Comparison of ENCODE assay signal across 9 mouse cellular contexts in genomic region chr5:140869034-140869433, GRCm38 (mm10). TPM values are rescaled to one million over a fixed set of nuclear protein-coding genes. Genes with fewer than 3 reads are reported as not detected.
DNase-seq lines count a peak whose midpoint lies in the region; ATAC-seq and TF ChIP-seq lines count a peak whose summit lies in the region.
"Had no signal": no experiment of that assay in that cellular context is flagged by ENCODE, and none has a peak within 500 bp of the region (broad histone marks: within the 10 kb centered on the region; RNA-seq: fewer than 3 reads in every experiment).

No protein-coding gene starts in this region.

- no peak overlapping the region for H3K9ac ChIP-seq in heart, postnatal 0 days (replicated peaks; ENCODE audit: low read depth, low read length)
- H3K9ac ChIP-seq in forebrain, embryonic 12.5 days: no peak overlapping the region
- H3K9ac ChIP-seq: lung, embryonic 15.5 days had no signal

- H3K4me3 ChIP-seq in heart, postnatal 0 days (ENCODE audit: low read depth, low read length): no peak overlapping the region
- no peak overlapping the region for H3K4me3 ChIP-seq in E14TG2a.4 (replicated peaks; ENCODE audit: low read length)
- H3K4me3 ChIP-seq in bone marrow, adult 2 months (replicated peaks; ENCODE audit: control insufficient read depth, low read depth, low read length): no peak overlapping the region
- no peak overlapping the region for H3K4me3 ChIP-seq in limb, embryonic 10.5 days
- no peak overlapping the region for H3K4me3 ChIP-seq in forebrain, embryonic 12.5 days (replicated peaks)
- H3K4me3 ChIP-seq: lung, embryonic 15.5 days had no signal

- intact Hi-C loops in heart, postnatal 25 days (cut with DNase I): loop anchor here (5.0 to 10.0 kb wide), 2 partner anchors 376 to 1448 kb away; partner anchors contain the start of gene Sdk1
- intact Hi-C loops in heart, postnatal 36 days (cut with DNase I): loop anchor here (5.0 kb wide), 1 partner anchor 93 kb away; no protein-coding TSS in a partner anchor

- TF ChIP-seq POLR2A in bone marrow, adult 2 months (IDR thresholded peaks at IDR 0.05; ENCODE audit: borderline replicate concordance, control insufficient read depth, low read depth, low read length): no peak

- no peaks in the 10 kb centered on the region for H3K9me3 ChIP-seq in heart, postnatal 0 days (replicated peaks; ENCODE audit: control insufficient read depth, low read length)
- no peaks in the 10 kb centered on the region for H3K9me3 ChIP-seq in E14TG2a.4 (ENCODE audit: low read length)
- no peaks in the 10 kb centered on the region for H3K9me3 ChIP-seq in limb, embryonic 10.5 days (replicated peaks)
- H3K9me3 ChIP-seq in forebrain, embryonic 12.5 days: no peaks in the 10 kb centered on the region
- H3K9me3 ChIP-seq: lung, embryonic 15.5 days had no signal

- H3K27ac ChIP-seq in heart, postnatal 0 days (ENCODE audit: low read depth): no peak overlapping the region
- H3K27ac ChIP-seq in bone marrow, adult 2 months (ENCODE audit: control insufficient read depth, insufficient read depth, low read depth, low read length, poor library complexity): no peak overlapping the region
- peak overlapping the region; percentile 42; the same call in 1 of the 2 replicates for H3K27ac ChIP-seq in limb, embryonic 10.5 days
- no peak overlapping the region for H3K27ac ChIP-seq in forebrain, embryonic 12.5 days
- H3K27ac ChIP-seq: lung, embryonic 15.5 days had no signal

- H3K27me3 ChIP-seq in heart, postnatal 0 days (ENCODE audit: control insufficient read depth, insufficient read depth, low read length): 0 out of 2 replicates have a peak, but pooled peaks cover 7% of the 10 kb centered on the region
- peaks cover 19% of the 10 kb centered on the region for H3K27me3 ChIP-seq in E14TG2a.4 (ENCODE audit: insufficient read depth, low read length)
- 0 out of 2 replicates have a peak, but pooled peaks cover 5% of the 10 kb centered on the region for H3K27me3 ChIP-seq in limb, embryonic 10.5 days (ENCODE audit: low read depth, poor library complexity, severe bottlenecking)
- peaks cover 15% of the 10 kb centered on the region for H3K27me3 ChIP-seq in forebrain, embryonic 12.5 days
- H3K27me3 ChIP-seq: lung, embryonic 15.5 days had no signal

- no peak for DNase-seq in heart, postnatal 0 days (ENCODE audit: low spot score)
- no peak for DNase-seq in heart, postnatal 25 days (ENCODE audit: low spot score)
- DNase-seq in heart, postnatal 36 days: peak; percentile 50 to 56
- DNase-seq in limb, embryonic 10.5 days (ENCODE audit: low spot score): peak; percentile 53
- DNase-seq in right cerebral cortex, adult 2 months (ENCODE audit: low spot score in 2 of 2): peak; percentile 76 to 84

- TF ChIP-seq EP300 in heart, postnatal 0 days (IDR thresholded peaks at IDR 0.05; ENCODE audit: low read depth): no peak

- H3K4me2 ChIP-seq in heart, postnatal 0 days (ENCODE audit: low read depth, low read length): no peak overlapping the region
- H3K4me2 ChIP-seq in forebrain, embryonic 12.5 days: no peak overlapping the region
- H3K4me2 ChIP-seq: lung, embryonic 15.5 days had no signal

- peak; percentile 86 for TF ChIP-seq CTCF in heart, postnatal 0 days (IDR thresholded peaks at IDR 0.05; ENCODE audit: low read depth)
- peak; percentile 76 for TF ChIP-seq CTCF in E14TG2a.4 (conservative IDR thresholded peaks at IDR 0.05; ENCODE audit: low read length)
- TF ChIP-seq CTCF in bone marrow, adult 2 months (IDR thresholded peaks at IDR 0.05; ENCODE audit: control insufficient read depth, insufficient read depth, low read length): peak; percentile 72

- no peaks in the 10 kb centered on the region for H3K36me3 ChIP-seq in heart, postnatal 0 days (replicated peaks; ENCODE audit: control insufficient read depth, insufficient read depth, low read length)
- H3K36me3 ChIP-seq in E14TG2a.4 (ENCODE audit: insufficient read depth, low read length): no peaks in the 10 kb centered on the region
- H3K36me3 ChIP-seq in limb, embryonic 10.5 days: no peaks in the 10 kb centered on the region
- no peaks in the 10 kb centered on the region for H3K36me3 ChIP-seq in forebrain, embryonic 12.5 days (replicated peaks)
- H3K36me3 ChIP-seq: lung, embryonic 15.5 days had no signal

- WGBS in heart, postnatal 0 days: 60% methylated on average over 2 of the region's 2 CpGs
- 49% methylated on average over 2 of the region's 2 CpGs for WGBS in bone marrow, adult 2 months
- WGBS in limb, embryonic 10.5 days: 65% methylated on average over 2 of the region's 2 CpGs
- WGBS in forebrain, embryonic 12.5 days: 64% methylated on average over 2 of the region's 2 CpGs

- ATAC-seq in heart, postnatal 0 days (ENCODE audit: insufficient read depth, low read depth): no peak
- ATAC-seq in forebrain, embryonic 12.5 days (ENCODE audit: low FRiP score): no peak

- H3K4me1 ChIP-seq in heart, postnatal 0 days (ENCODE audit: control insufficient read depth, insufficient read depth): 0 out of 2 replicates have a peak, but pooled peaks cover 5% of the 10 kb centered on the region
- H3K4me1 ChIP-seq in E14TG2a.4 (replicated peaks; ENCODE audit: low read depth, low read length): peaks cover 32% of the 10 kb centered on the region
- H3K4me1 ChIP-seq in bone marrow, adult 2 months (ENCODE audit: control insufficient read depth, insufficient read depth, low read length): no peaks in the 10 kb centered on the region
- peaks cover 41% of the 10 kb centered on the region for H3K4me1 ChIP-seq in limb, embryonic 10.5 days
- peaks cover 18% of the 10 kb centered on the region for H3K4me1 ChIP-seq in forebrain, embryonic 12.5 days

RNA-seq across cellular contexts. Expression of gene Gna12, which starts 38.8 kb away (rescaled TPM):
- 132 and 145 TPM in 2 replicates for total RNA-seq in heart, postnatal 0 days (2014; rRNA removed; ENCODE audit: low replicate concordance)
- polyA plus RNA-seq in heart, postnatal 0 days (2015; fragmentation: Nextera tagmentation; extraction: Ambion mirVana): 13.4 and 13.9 TPM in 2 replicates
- total RNA-seq in heart, postnatal 25 days (2021): 10 to 100 TPM; 89.2 to 97.2 TPM
- polyA plus RNA-seq in bone marrow, adult 2 months (2011; ENCODE audit: insufficient read depth, insufficient read length, low replicate concordance, missing spikeins): 12.3 and 15.8 TPM in 2 replicates
- 100 to 1,000 TPM; 109 to 114 TPM for total RNA-seq in heart, postnatal 36 days (2021)
- 13.4 and 18.8 TPM in 2 replicates for polyA plus RNA-seq in limb, embryonic 10.5 days (2016; fragmentation: Nextera tagmentation; extraction: Ambion mirVana)
- 11.8 and 23.9 TPM in 2 replicates for polyA plus RNA-seq in forebrain, embryonic 12.5 days (2016; fragmentation: Nextera tagmentation; extraction: Ambion mirVana)

Comparison
In these comparisons a context has a peak if more than half of its experiments do, and no peak if none do; other contexts are left out.
1. DNase-seq: peak in heart, postnatal 36 days (2 of 2), limb, embryonic 10.5 days (single experiment) and right cerebral cortex, adult 2 months (2 of 2); none in heart, postnatal 0 days (single experiment) and heart, postnatal 25 days (single experiment).
2. Peak in every context shown above with its lines, with median percentiles within 50 percentile points of each other: CTCF ChIP-seq.